In genomic region chr8:121948321-121949145, GRCm38 (mm10) we compare ENCODE assay signal across 7 mouse cellular contexts. TPM values are rescaled to one million over a fixed set of nuclear protein-coding genes. Genes with fewer than 3 reads are reported as not detected.
A peak's percentile ranks its signal among the peaks of the same experiment; 100 is the strongest.
DNase-seq lines count a peak whose midpoint lies in the region; ATAC-seq and TF ChIP-seq lines count a peak whose summit lies in the region.

No protein-coding gene starts in this region.

- no peaks in the 10 kb centered on the region for H3K9me3 ChIP-seq in neural tube, embryonic 11.5 days (ENCODE audit: control insufficient read depth, low read length)
- H3K9me3 ChIP-seq in embryonic facial prominence, embryonic 15.5 days (replicated peaks) = no peaks in the 10 kb centered on the region
- no peaks in the 10 kb centered on the region for H3K9me3 ChIP-seq in intestine, postnatal 0 days (ENCODE audit: control insufficient read depth)
- no peaks in the 10 kb centered on the region for H3K9me3 ChIP-seq in neural tube, embryonic 15.5 days (replicated peaks)

- no peak for TF ChIP-seq CTCF in intestine, postnatal 0 days (IDR thresholded peaks at IDR 0.05; ENCODE audit: low read depth)

- H3K27ac ChIP-seq in neural tube, embryonic 11.5 days (ENCODE audit: low read depth, low read length) = peak overlapping the region; percentile 55; the same call in 1 of the 2 replicates
- peak overlapping the region; percentile 93 for H3K27ac ChIP-seq in embryonic facial prominence, embryonic 15.5 days (replicated peaks)
- H3K27ac ChIP-seq in intestine, postnatal 0 days (ENCODE audit: low read depth, low read length) = peak overlapping the region; percentile 41; the same call in 1 of the 2 replicates
- peak overlapping the region; percentile 78 for H3K27ac ChIP-seq in neural tube, embryonic 15.5 days (replicated peaks)

- no peak for DNase-seq in neural tube, embryonic 11.5 days (ENCODE audit: low spot score)
- no peak for DNase-seq in neural tube, embryonic 10.5 days (ENCODE audit: extremely low spot score, low spot score)
- DNase-seq in urinary bladder, adult 2 months (ENCODE audit: low spot score) = no peak
- no peak for DNase-seq in right cerebral cortex, postnatal 10 days (ENCODE audit: low spot score in 2 of 2)

- peaks cover 21% of the 10 kb centered on the region for H3K4me1 ChIP-seq in neural tube, embryonic 11.5 days (ENCODE audit: control insufficient read depth, insufficient read depth, low read length)
- peaks cover 49% of the 10 kb centered on the region for H3K4me1 ChIP-seq in embryonic facial prominence, embryonic 15.5 days
- peaks cover 5% of the 10 kb centered on the region; the same call in 1 of the 2 replicates for H3K4me1 ChIP-seq in intestine, postnatal 0 days (replicated peaks; ENCODE audit: control insufficient read depth, insufficient read depth, low read length)
- peaks cover 49% of the 10 kb centered on the region for H3K4me1 ChIP-seq in neural tube, embryonic 15.5 days

- no peaks in the 10 kb centered on the region for H3K27me3 ChIP-seq in neural tube, embryonic 11.5 days (ENCODE audit: control insufficient read depth, insufficient read depth, low read length)
- H3K27me3 ChIP-seq in embryonic facial prominence, embryonic 15.5 days = no peaks in the 10 kb centered on the region
- no peaks in the 10 kb centered on the region for H3K27me3 ChIP-seq in intestine, postnatal 0 days (replicated peaks; ENCODE audit: control insufficient read depth, insufficient read depth, low read length)
- no peaks in the 10 kb centered on the region for H3K27me3 ChIP-seq in neural tube, embryonic 15.5 days (replicated peaks)

- no peaks in the 10 kb centered on the region for H3K36me3 ChIP-seq in neural tube, embryonic 11.5 days (ENCODE audit: control insufficient read depth, insufficient read depth, low read length)
- peaks cover 6% of the 10 kb centered on the region; the same call in 1 of the 2 replicates for H3K36me3 ChIP-seq in embryonic facial prominence, embryonic 15.5 days
- H3K36me3 ChIP-seq in intestine, postnatal 0 days (ENCODE audit: control insufficient read depth, insufficient read depth) = 0 out of 2 replicates have a peak, but pooled peaks cover 6% of the 10 kb centered on the region
- no peaks in the 10 kb centered on the region for H3K36me3 ChIP-seq in neural tube, embryonic 15.5 days

- no peak for ATAC-seq in neural tube, embryonic 11.5 days (ENCODE audit: insufficient read depth, low FRiP score, low TSS enrichment)
- no peak for ATAC-seq in embryonic facial prominence, embryonic 15.5 days (ENCODE audit: insufficient number of reproducible peaks, low FRiP score, low TSS enrichment, low read depth)
- ATAC-seq in intestine, postnatal 0 days = no peak
- ATAC-seq in neural tube, embryonic 15.5 days (ENCODE audit: low FRiP score) = no peak

- WGBS in neural tube, embryonic 11.5 days = 61% methylated on average over 19 of the region's 19 CpGs
- 53% methylated on average over 19 of the region's 19 CpGs for WGBS in embryonic facial prominence, embryonic 15.5 days
- 59% methylated on average over 19 of the region's 19 CpGs for WGBS in intestine, postnatal 0 days
- 60% methylated on average over 19 of the region's 19 CpGs for WGBS in neural tube, embryonic 15.5 days

- peak overlapping the region; percentile 24; the same call in 1 of the 2 replicates for H3K4me3 ChIP-seq in neural tube, embryonic 11.5 days (ENCODE audit: low read depth, low read length)
- H3K4me3 ChIP-seq in embryonic facial prominence, embryonic 15.5 days (replicated peaks) = peak overlapping the region; percentile 41
- peak overlapping the region; percentile 32 for H3K4me3 ChIP-seq in intestine, postnatal 0 days (ENCODE audit: low read depth, low read length)
- peak overlapping the region; percentile 33 for H3K4me3 ChIP-seq in neural tube, embryonic 15.5 days (replicated peaks)

- no peak overlapping the region; the same call in 1 of the 2 replicates for H3K9ac ChIP-seq in neural tube, embryonic 11.5 days (ENCODE audit: low read length)
- H3K9ac ChIP-seq in embryonic facial prominence, embryonic 15.5 days = peak overlapping the region; percentile 40
- H3K9ac ChIP-seq in intestine, postnatal 0 days (ENCODE audit: low read depth, low read length) = peak overlapping the region; percentile 12; the same call in 1 of the 2 replicates
- H3K9ac ChIP-seq in neural tube, embryonic 15.5 days (replicated peaks) = peak overlapping the region; percentile 28

- H3K4me2 ChIP-seq in neural tube, embryonic 11.5 days (ENCODE audit: low read depth) = peak overlapping the region; percentile 51
- H3K4me2 ChIP-seq in embryonic facial prominence, embryonic 15.5 days (replicated peaks) = peak overlapping the region; percentile 74
- peak overlapping the region; percentile 67 for H3K4me2 ChIP-seq in intestine, postnatal 0 days (replicated peaks; ENCODE audit: low read depth)
- peak overlapping the region; percentile 74 for H3K4me2 ChIP-seq in neural tube, embryonic 15.5 days

RNA-seq across cellular contexts. Expression of gene Banp, which starts 1.0 kb away (rescaled TPM):
- 60.6 and 61.4 TPM in 2 replicates for polyA plus RNA-seq in neural tube, embryonic 11.5 days (2014; fragmentation: Nextera tagmentation; extraction: Ambion mirVana)
- polyA plus RNA-seq in embryonic facial prominence, embryonic 15.5 days (2015; fragmentation: Nextera tagmentation; extraction: Ambion mirVana) = 46.3 and 48.5 TPM in 2 replicates
- 9.4 and 9.5 TPM in 2 replicates for polyA plus RNA-seq in intestine, postnatal 0 days (2015; fragmentation: Nextera tagmentation; extraction: Ambion mirVana)
- 51.1 and 52.8 TPM in 2 replicates for polyA plus RNA-seq in neural tube, embryonic 15.5 days (2015; fragmentation: Nextera tagmentation; extraction: Ambion mirVana)
- polyA plus RNA-seq in urinary bladder, adult 2 months (2012; rRNA removed) = 32.7 and 45.7 TPM in 2 replicates

RNA-seq across cellular contexts. Expression of gene Car5a, which starts 3.8 kb away (rescaled TPM):
- polyA plus RNA-seq in neural tube, embryonic 11.5 days (2014; fragmentation: Nextera tagmentation; extraction: Ambion mirVana) = not detected in 2 replicates
- polyA plus RNA-seq in embryonic facial prominence, embryonic 15.5 days (2015; fragmentation: Nextera tagmentation; extraction: Ambion mirVana) = 0.13 TPM in 1 of 2 replicates, not detected in the other
- polyA plus RNA-seq in intestine, postnatal 0 days (2015; fragmentation: Nextera tagmentation; extraction: Ambion mirVana) = 10.1 and 11.1 TPM in 2 replicates
- polyA plus RNA-seq in neural tube, embryonic 15.5 days (2015; fragmentation: Nextera tagmentation; extraction: Ambion mirVana) = 0.46 and 0.50 TPM in 2 replicates
- polyA plus RNA-seq in urinary bladder, adult 2 months (2012; rRNA removed) = 0.07 TPM in 1 of 2 replicates, not detected in the other

RNA-seq across cellular contexts. Expression of gene Slc7a5, which starts 41.0 kb away (rescaled TPM):
- 37.3 and 38.1 TPM in 2 replicates for polyA plus RNA-seq in neural tube, embryonic 11.5 days (2014; fragmentation: Nextera tagmentation; extraction: Ambion mirVana)
- polyA plus RNA-seq in embryonic facial prominence, embryonic 15.5 days (2015; fragmentation: Nextera tagmentation; extraction: Ambion mirVana) = 31.0 and 31.9 TPM in 2 replicates
- polyA plus RNA-seq in intestine, postnatal 0 days (2015; fragmentation: Nextera tagmentation; extraction: Ambion mirVana) = 4.7 and 6.1 TPM in 2 replicates
- 39.6 and 41.1 TPM in 2 replicates for polyA plus RNA-seq in neural tube, embryonic 15.5 days (2015; fragmentation: Nextera tagmentation; extraction: Ambion mirVana)
- 11.0 and 14.1 TPM in 2 replicates for polyA plus RNA-seq in urinary bladder, adult 2 months (2012; rRNA removed)

Comparison
In these comparisons a context has a peak if more than half of its experiments do, and no peak if none do; other contexts are left out.
1. H3K27ac ChIP-seq: peak in every context shown above with its lines; median percentile 93 in embryonic facial prominence, embryonic 15.5 days; 78 in neural tube, embryonic 15.5 days; 55 in neural tube, embryonic 11.5 days; 41 in intestine, postnatal 0 days.